Mouse (Mus musculus): Measurements from ENCODE around the gene Csnk1d.

- TF ChIP-seq CTCF (IDR thresholded peaks at IDR 0.05; ENCODE audit: control insufficient read depth, insufficient read depth, insufficient read length) (no peak), USF1 (IDR thresholded peaks at IDR 0.05; ENCODE audit: low read depth) (no peak), CEBPB (IDR thresholded peaks at IDR 0.05; ENCODE audit: low read depth) (no peak), MAX (IDR thresholded peaks at IDR 0.05) (no peak), MYOG (IDR thresholded peaks at IDR 0.05; ENCODE audit: control insufficient read depth, extremely low read depth, insufficient read length) (no peak)
Measured at GRCm38 (mm10) chr11:120993586-120993985, 2.5 kb upstream of the Csnk1d start.

Data from C2C12 (cell line).